8 mouse cellular contexts compared by ENCODE assay signal in the genomic region with DNA sequence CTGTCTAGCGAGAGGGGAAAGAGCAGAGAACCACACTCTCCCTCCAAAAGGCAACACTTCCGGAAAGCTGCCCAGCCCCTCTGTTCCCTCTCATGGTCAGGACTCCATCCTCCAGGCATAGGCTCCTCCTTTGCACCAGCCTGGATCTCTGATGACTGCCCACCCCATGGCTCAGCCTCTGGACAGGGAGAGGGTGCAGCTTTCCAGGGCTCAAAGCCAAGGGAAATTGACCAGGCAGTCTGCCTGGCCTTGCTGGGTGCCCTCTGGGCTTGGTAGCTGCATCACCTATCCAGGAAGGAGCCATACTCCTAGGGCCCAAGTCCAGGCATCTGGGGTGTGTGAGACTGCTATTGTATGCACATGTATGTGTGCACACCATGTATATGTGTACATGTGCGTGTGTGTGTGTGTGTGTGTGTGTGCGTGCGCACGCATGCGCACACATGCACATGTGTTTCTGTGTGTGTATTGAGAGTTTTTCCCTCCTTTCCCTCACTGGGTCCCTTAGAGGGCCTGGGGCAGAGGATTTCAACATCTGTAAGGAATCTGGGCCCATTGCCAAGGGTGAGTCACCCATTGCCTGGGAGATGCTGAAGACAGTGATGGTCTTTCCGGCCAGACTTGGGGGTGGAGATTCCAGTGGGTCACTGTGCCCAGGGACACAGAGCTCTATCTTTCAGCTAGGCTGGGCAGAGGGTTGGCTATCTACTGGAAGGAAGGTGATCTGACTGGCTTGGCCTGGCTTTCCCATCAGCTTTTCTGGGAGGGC. TPM values are rescaled to one million over a fixed set of nuclear protein-coding genes. Genes with fewer than 3 reads are reported as not detected.
DNase-seq lines count a peak whose midpoint lies in the region; ATAC-seq lines count a peak whose summit lies in the region.

No protein-coding gene starts in this region.

- DNase-seq in right cerebral cortex, postnatal 14 days, result peak; percentile 53
- no peak for DNase-seq in right cerebral cortex, adult 18-20 months
- DNase-seq in heart, adult 9 months (ENCODE audit: low spot score in 2 of 2), result peak; percentile 63 to 83
- peak; percentile 78 for DNase-seq in kidney, postnatal 14 days
- peak; percentile 42 for DNase-seq in ovary, postnatal 10 days (ENCODE audit: low spot score)
- no peak for DNase-seq in layer of hippocampus, adult 9-11 months

- no peak for ATAC-seq in megakaryocyte-erythroid progenitor cell, adult 5-6 weeks (replicated peaks; ENCODE audit: low FRiP score, low TSS enrichment, poor library complexity, severe bottlenecking)
- ATAC-seq in megakaryocyte, adult 5-6 weeks (ENCODE audit: poor library complexity, severe bottlenecking), result no peak

RNA-seq across cellular contexts. Expression of a gene that starts 2.6 kb away (rescaled TPM):
- total RNA-seq in megakaryocyte-erythroid progenitor cell, adult 5-6 weeks (2014; fragmentation: Nextera tagmentation), result 7.1 TPM in 1 of 2 replicates, not detected in the other
- total RNA-seq in megakaryocyte-erythroid progenitor cell, adult 5-6 weeks (2017), result 0.52 and 9.1 TPM in 2 replicates
- not detected in 2 replicates for total RNA-seq in megakaryocyte, adult 5-6 weeks (2015)
- not detected in 2 replicates for total RNA-seq in megakaryocyte, adult 5-6 weeks (2017)

RNA-seq across cellular contexts. Expression of a gene that starts 52.1 kb away (rescaled TPM):
- total RNA-seq in megakaryocyte-erythroid progenitor cell, adult 5-6 weeks (2014; fragmentation: Nextera tagmentation), result 27.0 and 57.4 TPM in 2 replicates
- 8.8 and 15.2 TPM in 2 replicates for total RNA-seq in megakaryocyte-erythroid progenitor cell, adult 5-6 weeks (2017)
- 53.1 TPM in 2 replicates for total RNA-seq in megakaryocyte, adult 5-6 weeks (2015)
- total RNA-seq in megakaryocyte, adult 5-6 weeks (2017), result 12.3 and 18.0 TPM in 2 replicates

Comparison
In these comparisons a context has a peak if more than half of its experiments do, and no peak if none do; other contexts are left out.
1. DNase-seq: peak in right cerebral cortex, postnatal 14 days (single experiment), heart, adult 9 months (2 of 2), kidney, postnatal 14 days (single experiment) and ovary, postnatal 10 days (single experiment); none in right cerebral cortex, adult 18-20 months (single experiment) and layer of hippocampus, adult 9-11 months (single experiment).